Mouse (Mus musculus): ENCODE results near the gene Rnf4.

DNA sequence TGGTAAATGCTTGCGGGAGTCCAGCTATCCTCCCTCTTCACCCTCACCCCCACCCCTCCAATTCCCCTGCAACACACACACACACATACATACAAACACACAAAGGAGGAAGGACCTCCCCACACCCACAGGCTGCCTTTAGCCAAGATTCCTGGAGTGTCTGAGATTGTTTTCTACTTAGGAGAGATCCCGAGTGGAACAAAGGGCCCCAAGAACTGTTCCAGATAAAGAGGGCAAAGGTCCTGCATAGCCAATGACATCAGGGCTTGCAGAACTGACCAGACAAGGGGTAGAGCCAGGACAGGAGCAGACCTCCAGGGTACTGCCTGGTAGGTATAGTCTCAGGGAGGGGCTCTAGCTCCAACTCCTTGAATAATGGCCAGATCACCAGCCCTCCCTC is 41.4 kb upstream of the Rnf4 start:
- TF ChIP-seq KAT2A (IDR thresholded peaks at IDR 0.05; ENCODE audit: insufficient replicate concordance, low read length) (no peak), CTCF (conservative IDR thresholded peaks at IDR 0.05 in 1 of 2, IDR thresholded peaks at IDR 0.05 in 1 of 2; ENCODE audit: low read depth in 2 of 2, low read length in 2 of 2) (no peak)
